9 mouse cellular contexts compared by ENCODE assay signal in genomic region chr8:50292158-50292557, GRCm38 (mm10).
DNase-seq lines count a peak whose midpoint lies in the region; ATAC-seq and TF ChIP-seq lines count a peak whose summit lies in the region.
"Had no signal": no experiment of that assay in that cellular context is flagged by ENCODE, and none has a peak within 500 bp of the region (broad histone marks: within the 10 kb centered on the region; RNA-seq: fewer than 3 reads in every experiment).

No protein-coding gene starts in this region.

- intact Hi-C loops in gastrocnemius, adult 2 months (cut with DNase I): no loop called here

- H3K36me3 ChIP-seq in thymus, adult 2 months (ENCODE audit: control insufficient read depth, insufficient read depth, low read length): no peaks in the 10 kb centered on the region
- H3K36me3 ChIP-seq in midbrain, embryonic 11.5 days (ENCODE audit: control insufficient read depth, insufficient read depth, low read length): no peaks in the 10 kb centered on the region
- H3K36me3 ChIP-seq: hindbrain, embryonic 15.5 days had no signal

- WGBS in thymus, adult 2 months: 44% methylated on average over 7 of the region's 7 CpGs
- WGBS in midbrain, embryonic 11.5 days: 39% methylated on average over 7 of the region's 7 CpGs

- TF ChIP-seq CTCF in gastrocnemius, adult 2 months (IDR thresholded peaks at IDR 0.05): peak; percentile 76
- no peak for TF ChIP-seq CTCF in thymus, adult 2 months (IDR thresholded peaks at IDR 0.05; ENCODE audit: borderline replicate concordance, control insufficient read depth, extremely low read depth, insufficient read depth, low read length, poor library complexity)

- no peak overlapping the region for H3K4me2 ChIP-seq in midbrain, embryonic 11.5 days
- H3K4me2 ChIP-seq: hindbrain, embryonic 15.5 days had no signal

- H3K9ac ChIP-seq in midbrain, embryonic 11.5 days (ENCODE audit: low read length): no peak overlapping the region
- H3K9ac ChIP-seq: hindbrain, embryonic 15.5 days had no signal

- no peaks in the 10 kb centered on the region for H3K27me3 ChIP-seq in thymus, adult 2 months (ENCODE audit: control insufficient read depth, insufficient read depth, low read length)
- H3K27me3 ChIP-seq in midbrain, embryonic 11.5 days (ENCODE audit: control insufficient read depth, insufficient read depth, low read length): no peaks in the 10 kb centered on the region
- H3K27me3 ChIP-seq: hindbrain, embryonic 15.5 days had no signal

- no peaks in the 10 kb centered on the region for H3K9me3 ChIP-seq in midbrain, embryonic 11.5 days (ENCODE audit: control insufficient read depth, low read length)
- H3K9me3 ChIP-seq: hindbrain, embryonic 15.5 days had no signal

- no peaks in the 10 kb centered on the region for H3K4me1 ChIP-seq in thymus, adult 2 months (replicated peaks; ENCODE audit: control insufficient read depth, insufficient read depth, low read length)
- H3K4me1 ChIP-seq in midbrain, embryonic 11.5 days (ENCODE audit: control insufficient read depth, insufficient read depth, low read length): no peaks in the 10 kb centered on the region
- H3K4me1 ChIP-seq: hindbrain, embryonic 15.5 days had no signal

- H3K27ac ChIP-seq in gastrocnemius, adult 2 months: no peak overlapping the region
- no peak overlapping the region for H3K27ac ChIP-seq in thymus, adult 2 months (ENCODE audit: control insufficient read depth, insufficient read depth, low read length)
- H3K27ac ChIP-seq in midbrain, embryonic 11.5 days (ENCODE audit: low read depth, low read length): no peak overlapping the region
- H3K27ac ChIP-seq: hindbrain, embryonic 15.5 days had no signal

- ATAC-seq in midbrain, embryonic 11.5 days (ENCODE audit: low FRiP score): 0 out of 2 replicates have a peak, but pooled peaks have one; percentile 34

- DNase-seq in gastrocnemius, adult 2 months: peak; percentile 27
- DNase-seq in gastrocnemius, adult 8-10 months (ENCODE audit: low spot score in 2 of 2): no peak
- peak; percentile 6 for DNase-seq in thymus, adult 2 months
- DNase-seq in thymus, adult 18-20 months: no peak
- DNase-seq in embryo, embryonic 10.5 days (ENCODE audit: low spot score): peak; percentile 75
- peak; percentile 77 for DNase-seq in kidney, postnatal 10 days
- peak; percentile 95 for DNase-seq in midbrain, embryonic 11.5 days (ENCODE audit: low spot score, missing footprints)
- peak; percentile 3 for DNase-seq in thymus, postnatal 25 days

- H3K4me3 ChIP-seq in gastrocnemius, adult 2 months: no peak overlapping the region
- no peak overlapping the region for H3K4me3 ChIP-seq in thymus, adult 2 months (ENCODE audit: control insufficient read depth, insufficient read depth, low read length)
- H3K4me3 ChIP-seq in midbrain, embryonic 11.5 days (ENCODE audit: low read depth, low read length): no peak overlapping the region
- H3K4me3 ChIP-seq: hindbrain, embryonic 15.5 days had no signal

- TF ChIP-seq POLR2A in thymus, adult 2 months (IDR thresholded peaks at IDR 0.05; ENCODE audit: control insufficient read depth, extremely low read depth, insufficient read depth, low read length, poor library complexity): no peak

Comparison
In these comparisons a context has a peak if more than half of its experiments do, and no peak if none do; other contexts are left out.
1. DNase-seq: peak in gastrocnemius, adult 2 months (single experiment), thymus, adult 2 months (single experiment), embryo, embryonic 10.5 days (single experiment), kidney, postnatal 10 days (single experiment), midbrain, embryonic 11.5 days (single experiment) and thymus, postnatal 25 days (single experiment); none in gastrocnemius, adult 8-10 months (0 of 2) and thymus, adult 18-20 months (0 of 2).